Mouse (Mus musculus): ENCODE data around the gene Ing2. TPM values are rescaled to one million over a fixed set of nuclear protein-coding genes. Genes with fewer than 3 reads are reported as not detected.

The Ing2 gene
- polyA plus RNA-seq, 1 experiment = 1.6 TPM

GRCm38 (mm10) chr8:47662716-47663115 lies 12.6 kb downstream of the Ing2 start:
- H3K27me3 ChIP-seq (ENCODE audit: control insufficient read depth, insufficient read depth, low read length) = no peaks in the 10 kb centered on the region; the same call in 1 of the 2 replicates
- 83% methylated on average over 5 of the region's 5 CpGs for WGBS
- H3K27ac ChIP-seq (ENCODE audit: insufficient read depth, low read depth, low read length) = no peak overlapping the region
- TF ChIP-seq CTCF (IDR thresholded peaks at IDR 0.05; ENCODE audit: extremely low read depth, insufficient read length, insufficient replicate concordance, low read depth, low read length) (no peak), POLR2A (IDR thresholded peaks at IDR 0.05; ENCODE audit: low read depth, low read length) (no peak)
- no peak overlapping the region for H3K4me3 ChIP-seq (ENCODE audit: low read depth, low read length)
- no peaks in the 10 kb centered on the region for H3K4me1 ChIP-seq (ENCODE audit: control insufficient read depth, insufficient read depth, insufficient read length, low read length)
- 0 out of 2 replicates have a peak, but pooled peaks cover 3% of the 10 kb centered on the region for H3K36me3 ChIP-seq (ENCODE audit: control insufficient read depth, insufficient read depth, low read length)

- Histone ChIP-seq H3K36me3 (ENCODE audit: control insufficient read depth, insufficient read depth, low read length) (0 out of 2 replicates have a peak, but pooled peaks cover 3% of the 10 kb centered on the region), H3K4me1 (ENCODE audit: control insufficient read depth, insufficient read depth, insufficient read length, low read length) (no peaks in the 10 kb centered on the region), H3K27ac (ENCODE audit: insufficient read depth, low read depth, low read length) (no peak overlapping the region), H3K27me3 (ENCODE audit: control insufficient read depth, insufficient read depth, low read length) (no peaks in the 10 kb centered on the region; the same call in 1 of the 2 replicates), H3K4me3 (ENCODE audit: low read depth, low read length) (no peak overlapping the region)
- 89% methylated on average over 7 of the region's 7 CpGs for WGBS
- TF ChIP-seq POLR2A (IDR thresholded peaks at IDR 0.05; ENCODE audit: low read depth, low read length) = no peak
- TF ChIP-seq CTCF (IDR thresholded peaks at IDR 0.05; ENCODE audit: extremely low read depth, insufficient read length, insufficient replicate concordance, low read depth, low read length) = no peak
Observed at GRCm38 (mm10) chr8:47660394-47660793, 15.0 kb downstream of the Ing2 start.

GRCm38 (mm10) chr8:47659463-47659862 lies 15.9 kb downstream of the Ing2 start:
- WGBS = 73% methylated on average over 5 of the region's 5 CpGs
- no peak overlapping the region for H3K4me3 ChIP-seq (ENCODE audit: low read depth, low read length)
- H3K27me3 ChIP-seq (ENCODE audit: control insufficient read depth, insufficient read depth, low read length) = no peaks in the 10 kb centered on the region; the same call in 1 of the 2 replicates
- no peaks in the 10 kb centered on the region for H3K4me1 ChIP-seq (ENCODE audit: control insufficient read depth, insufficient read depth, insufficient read length, low read length)
- TF ChIP-seq CTCF (IDR thresholded peaks at IDR 0.05; ENCODE audit: extremely low read depth, insufficient read length, insufficient replicate concordance, low read depth, low read length) = no peak
- TF ChIP-seq POLR2A (IDR thresholded peaks at IDR 0.05; ENCODE audit: low read depth, low read length) = no peak
- no peaks in the 10 kb centered on the region for H3K36me3 ChIP-seq (ENCODE audit: control insufficient read depth, insufficient read depth, low read length)
- no peak overlapping the region for H3K27ac ChIP-seq (ENCODE audit: insufficient read depth, low read depth, low read length)

- no peaks in the 10 kb centered on the region for H3K27me3 ChIP-seq (ENCODE audit: control insufficient read depth, insufficient read depth, low read length)
- H3K4me3 ChIP-seq (ENCODE audit: low read depth, low read length) = no peak overlapping the region
- H3K36me3 ChIP-seq (ENCODE audit: control insufficient read depth, insufficient read depth, low read length) = no peaks in the 10 kb centered on the region
- H3K4me1 ChIP-seq (ENCODE audit: control insufficient read depth, insufficient read depth, insufficient read length, low read length) = no peaks in the 10 kb centered on the region; the same call in 1 of the 2 replicates
- H3K27ac ChIP-seq (ENCODE audit: insufficient read depth, low read depth, low read length) = no peak overlapping the region
- 30% methylated on average over 3 of the region's 3 CpGs for WGBS
- TF ChIP-seq POLR2A (IDR thresholded peaks at IDR 0.05; ENCODE audit: low read depth, low read length) (no peak), CTCF (IDR thresholded peaks at IDR 0.05; ENCODE audit: extremely low read depth, insufficient read length, insufficient replicate concordance, low read depth, low read length) (no peak)
Observed at GRCm38 (mm10) chr8:47654406-47654805, 20.9 kb downstream of the Ing2 start.

- WGBS = 49% methylated on average over 3 of the region's 3 CpGs
- no peak for TF ChIP-seq POLR2A (IDR thresholded peaks at IDR 0.05; ENCODE audit: low read depth, low read length)
- no peak for TF ChIP-seq CTCF (IDR thresholded peaks at IDR 0.05; ENCODE audit: extremely low read depth, insufficient read length, insufficient replicate concordance, low read depth, low read length)
- Histone ChIP-seq H3K27me3 (ENCODE audit: control insufficient read depth, insufficient read depth, low read length) (no peaks in the 10 kb centered on the region), H3K36me3 (ENCODE audit: control insufficient read depth, insufficient read depth, low read length) (no peaks in the 10 kb centered on the region), H3K4me1 (ENCODE audit: control insufficient read depth, insufficient read depth, insufficient read length, low read length) (no peaks in the 10 kb centered on the region; the same call in 1 of the 2 replicates), H3K27ac (ENCODE audit: insufficient read depth, low read depth, low read length) (no peak overlapping the region), H3K4me3 (ENCODE audit: low read depth, low read length) (no peak overlapping the region)
Observed at GRCm38 (mm10) chr8:47652737-47653076, 22.6 kb downstream of the Ing2 start.

GRCm38 (mm10) chr8:47651913-47652736 lies 23.2 kb downstream of the Ing2 start:
- H3K4me3 ChIP-seq (ENCODE audit: low read depth, low read length) = no peak overlapping the region
- TF ChIP-seq POLR2A (IDR thresholded peaks at IDR 0.05; ENCODE audit: low read depth, low read length) (no peak), CTCF (IDR thresholded peaks at IDR 0.05; ENCODE audit: extremely low read depth, insufficient read length, insufficient replicate concordance, low read depth, low read length) (no peak)
- no peaks in the 10 kb centered on the region for H3K27me3 ChIP-seq (ENCODE audit: control insufficient read depth, insufficient read depth, low read length)
- no peak overlapping the region for H3K27ac ChIP-seq (ENCODE audit: insufficient read depth, low read depth, low read length)
- H3K4me1 ChIP-seq (ENCODE audit: control insufficient read depth, insufficient read depth, insufficient read length, low read length) = no peaks in the 10 kb centered on the region; the same call in 1 of the 2 replicates
- no peaks in the 10 kb centered on the region for H3K36me3 ChIP-seq (ENCODE audit: control insufficient read depth, insufficient read depth, low read length)
- WGBS = 41% methylated on average over 13 of the region's 13 CpGs

- H3K27me3 ChIP-seq (ENCODE audit: control insufficient read depth, insufficient read depth, low read length) = no peaks in the 10 kb centered on the region
Observed at GRCm38 (mm10) chr8:47650853-47651252, 24.5 kb downstream of the Ing2 start.

More at GRCm38 (mm10) chr8:47650853-47651252, 24.5 kb downstream of the Ing2 start:
- 65% methylated on average over 4 of the region's 4 CpGs for WGBS
- H3K36me3 ChIP-seq (ENCODE audit: control insufficient read depth, insufficient read depth, low read length) = no peaks in the 10 kb centered on the region
- no peak overlapping the region for H3K4me3 ChIP-seq (ENCODE audit: low read depth, low read length)
- no peak overlapping the region for H3K27ac ChIP-seq (ENCODE audit: insufficient read depth, low read depth, low read length)
- H3K4me1 ChIP-seq (ENCODE audit: control insufficient read depth, insufficient read depth, insufficient read length, low read length) = no peaks in the 10 kb centered on the region; the same call in 1 of the 2 replicates
- TF ChIP-seq CTCF (IDR thresholded peaks at IDR 0.05; ENCODE audit: extremely low read depth, insufficient read length, insufficient replicate concordance, low read depth, low read length) (no peak), POLR2A (IDR thresholded peaks at IDR 0.05; ENCODE audit: low read depth, low read length) (no peak)

Measured in small intestine, adult 2 months (tissue).